Comparison of ENCODE assay signal across 10 mouse cellular contexts in the genomic region with DNA sequence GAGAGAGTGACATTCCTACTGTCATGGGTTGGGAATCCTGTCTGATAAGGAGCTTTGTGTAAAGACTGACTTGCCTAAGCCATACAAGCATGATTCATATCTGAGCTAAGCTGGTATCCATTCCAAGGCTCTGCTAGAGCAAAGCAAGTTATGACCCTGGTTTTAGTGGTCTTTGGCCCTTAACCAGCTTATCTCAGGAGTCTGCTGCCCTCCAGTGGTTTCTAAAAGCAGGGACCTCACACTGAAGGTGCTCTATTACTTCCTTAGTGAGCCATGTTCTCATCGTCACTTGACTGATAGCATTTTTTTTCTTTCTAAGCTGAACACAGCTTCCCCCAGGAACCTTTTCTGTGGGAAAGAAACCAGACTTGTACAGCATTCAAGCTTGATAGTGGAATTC. TPM values are rescaled to one million over a fixed set of nuclear protein-coding genes. Genes with fewer than 3 reads are reported as not detected.
A peak's percentile ranks its signal among the peaks of the same experiment; 100 is the strongest.
DNase-seq lines count a peak whose midpoint lies in the region; ATAC-seq and TF ChIP-seq lines count a peak whose summit lies in the region.
"Had no signal": no experiment of that assay in that cellular context is flagged by ENCODE, and none has a peak within 500 bp of the region (broad histone marks: within the 10 kb centered on the region; RNA-seq: fewer than 3 reads in every experiment).

No protein-coding gene starts in this region.

- peak; percentile 26; the same call in 1 of the 2 replicates for TF ChIP-seq CTCF in bone marrow, adult 2 months (IDR thresholded peaks at IDR 0.05; ENCODE audit: control insufficient read depth, insufficient read depth, low read length)
- TF ChIP-seq CTCF in hindbrain, postnatal 0 days (IDR thresholded peaks at IDR 0.05; ENCODE audit: low read depth): peak; percentile 76

- H3K4me3 ChIP-seq in neural tube, embryonic 15.5 days (replicated peaks): no peak overlapping the region
- no peak overlapping the region for H3K4me3 ChIP-seq in bone marrow, adult 2 months (replicated peaks; ENCODE audit: control insufficient read depth, low read depth, low read length)
- no peak overlapping the region for H3K4me3 ChIP-seq in hindbrain, postnatal 0 days (ENCODE audit: low read length)
- H3K4me3 ChIP-seq: heart, embryonic 15.5 days; neural tube, embryonic 13.5 days had no signal

- DNase-seq in cerebellum, postnatal 14 days: peak; percentile 51 to 59
- DNase-seq in neural tube, embryonic 10.5 days (ENCODE audit: extremely low spot score, low spot score): peak; percentile 29
- peak; percentile 70 for DNase-seq in hindbrain, postnatal 0 days (ENCODE audit: low spot score)
- peak; percentile 17 to 32 for DNase-seq in lung, adult 18-20 months
- DNase-seq in thymus, postnatal 10 days (ENCODE audit: low spot score in 2 of 2): peak; percentile 17 to 41

- H3K4me2 ChIP-seq in neural tube, embryonic 15.5 days: no peak overlapping the region
- no peak overlapping the region for H3K4me2 ChIP-seq in hindbrain, postnatal 0 days (ENCODE audit: low read depth, low read length)
- H3K4me2 ChIP-seq: heart, embryonic 15.5 days; neural tube, embryonic 13.5 days had no signal

- no peaks in the 10 kb centered on the region for H3K27me3 ChIP-seq in neural tube, embryonic 15.5 days (replicated peaks)
- no peaks in the 10 kb centered on the region for H3K27me3 ChIP-seq in hindbrain, postnatal 0 days (ENCODE audit: insufficient read depth, low read length)
- H3K27me3 ChIP-seq: heart, embryonic 15.5 days; neural tube, embryonic 13.5 days had no signal

- no peak overlapping the region for H3K9ac ChIP-seq in neural tube, embryonic 15.5 days (replicated peaks)
- no peak overlapping the region for H3K9ac ChIP-seq in hindbrain, postnatal 0 days (replicated peaks; ENCODE audit: low read length)
- H3K9ac ChIP-seq: heart, embryonic 15.5 days; neural tube, embryonic 13.5 days had no signal

- no peaks in the 10 kb centered on the region for H3K4me1 ChIP-seq in neural tube, embryonic 15.5 days
- no peaks in the 10 kb centered on the region for H3K4me1 ChIP-seq in bone marrow, adult 2 months (ENCODE audit: control insufficient read depth, insufficient read depth, low read length)
- H3K4me1 ChIP-seq in hindbrain, postnatal 0 days (ENCODE audit: insufficient read depth, low read length): no peaks in the 10 kb centered on the region
- H3K4me1 ChIP-seq: heart, embryonic 15.5 days; neural tube, embryonic 13.5 days had no signal

- no peak overlapping the region for H3K27ac ChIP-seq in neural tube, embryonic 15.5 days (replicated peaks)
- no peak overlapping the region for H3K27ac ChIP-seq in bone marrow, adult 2 months (ENCODE audit: control insufficient read depth, insufficient read depth, low read depth, low read length, poor library complexity)
- no peak overlapping the region for H3K27ac ChIP-seq in hindbrain, postnatal 0 days
- H3K27ac ChIP-seq: heart, embryonic 15.5 days; neural tube, embryonic 13.5 days had no signal

- TF ChIP-seq POLR2A in bone marrow, adult 2 months (IDR thresholded peaks at IDR 0.05; ENCODE audit: borderline replicate concordance, control insufficient read depth, low read depth, low read length): no peak

- H3K36me3 ChIP-seq in neural tube, embryonic 15.5 days: peaks cover 79% of the 10 kb centered on the region
- peaks cover 52% of the 10 kb centered on the region for H3K36me3 ChIP-seq in hindbrain, postnatal 0 days (ENCODE audit: insufficient read depth, low read length)

- ATAC-seq in cerebellum, adult (ENCODE audit: insufficient number of reproducible peaks, low FRiP score, low TSS enrichment): no peak
- no peak for ATAC-seq in neural tube, embryonic 15.5 days (ENCODE audit: low FRiP score)
- ATAC-seq in hindbrain, postnatal 0 days: 0 out of 2 replicates have a peak, but pooled peaks have one; percentile 59

- WGBS in neural tube, embryonic 15.5 days: 17% methylated on average over 1 of the region's 1 CpGs
- 18% methylated on average over 1 of the region's 1 CpGs for WGBS in bone marrow, adult 2 months
- WGBS in hindbrain, postnatal 0 days: 6% methylated on average over 1 of the region's 1 CpGs

- no peaks in the 10 kb centered on the region for H3K9me3 ChIP-seq in neural tube, embryonic 15.5 days (replicated peaks)
- no peaks in the 10 kb centered on the region for H3K9me3 ChIP-seq in hindbrain, postnatal 0 days (ENCODE audit: low read length)
- H3K9me3 ChIP-seq: heart, embryonic 15.5 days; neural tube, embryonic 13.5 days had no signal

RNA-seq across cellular contexts. Expression of a gene that starts 12.0 kb away (rescaled TPM):
- 36.2 and 36.8 TPM in 2 replicates for polyA plus RNA-seq in neural tube, embryonic 15.5 days (2015; fragmentation: Nextera tagmentation; extraction: Ambion mirVana)
- polyA plus RNA-seq in bone marrow, adult 2 months (2011; ENCODE audit: insufficient read depth, insufficient read length, low replicate concordance, missing spikeins): 23.9 and 53.8 TPM in 2 replicates
- total RNA-seq in hindbrain, postnatal 0 days (2014; rRNA removed): 56.7 and 67.6 TPM in 2 replicates
- 36.1 and 37.4 TPM in 2 replicates for polyA plus RNA-seq in hindbrain, postnatal 0 days (2015; fragmentation: Nextera tagmentation; extraction: Ambion mirVana)

RNA-seq across cellular contexts. Expression of a gene that starts 12.0 kb away (rescaled TPM):
- polyA plus RNA-seq in neural tube, embryonic 15.5 days (2015; fragmentation: Nextera tagmentation; extraction: Ambion mirVana): 65.5 and 66.5 TPM in 2 replicates
- 12.1 and 12.9 TPM in 2 replicates for polyA plus RNA-seq in bone marrow, adult 2 months (2011; ENCODE audit: insufficient read depth, insufficient read length, low replicate concordance, missing spikeins)
- 60.1 and 71.3 TPM in 2 replicates for total RNA-seq in hindbrain, postnatal 0 days (2014; rRNA removed)
- polyA plus RNA-seq in hindbrain, postnatal 0 days (2015; fragmentation: Nextera tagmentation; extraction: Ambion mirVana): 47.2 and 50.9 TPM in 2 replicates

RNA-seq across cellular contexts. Expression of a gene that starts 30.1 kb away (rescaled TPM):
- polyA plus RNA-seq in neural tube, embryonic 15.5 days (2015; fragmentation: Nextera tagmentation; extraction: Ambion mirVana): 55.6 and 61.5 TPM in 2 replicates
- polyA plus RNA-seq in bone marrow, adult 2 months (2011; ENCODE audit: insufficient read depth, insufficient read length, low replicate concordance, missing spikeins): 3.7 and 8.3 TPM in 2 replicates
- total RNA-seq in hindbrain, postnatal 0 days (2014; rRNA removed): 35.2 and 39.1 TPM in 2 replicates
- 49.9 and 53.2 TPM in 2 replicates for polyA plus RNA-seq in hindbrain, postnatal 0 days (2015; fragmentation: Nextera tagmentation; extraction: Ambion mirVana)

RNA-seq across cellular contexts. Expression of a gene that starts 48.5 kb away (rescaled TPM):
- 19.1 and 21.6 TPM in 2 replicates for polyA plus RNA-seq in neural tube, embryonic 15.5 days (2015; fragmentation: Nextera tagmentation; extraction: Ambion mirVana)
- 8.4 and 20.8 TPM in 2 replicates for polyA plus RNA-seq in bone marrow, adult 2 months (2011; ENCODE audit: insufficient read depth, insufficient read length, low replicate concordance, missing spikeins)
- total RNA-seq in hindbrain, postnatal 0 days (2014; rRNA removed): 14.9 and 18.2 TPM in 2 replicates
- 14.6 and 15.7 TPM in 2 replicates for polyA plus RNA-seq in hindbrain, postnatal 0 days (2015; fragmentation: Nextera tagmentation; extraction: Ambion mirVana)
